Mouse (Mus musculus): Measurements from ENCODE around the gene Brpf3.
"Not testable (repeated sequence)": the region's sequence is repeated elsewhere in the genome, so short reads cannot be mapped to it uniquely, and the experiment has no call there.

Gene Brpf3

GRCm38 (mm10) chr17:28800671-28801412, at the start of gene Brpf3:
TSS of gene Brpf3 (plus strand) at chr17:28801090.
- DNase-seq, result peak; percentile 87

GRCm38 (mm10) chr17:28756447-28756846, 44.4 kb upstream of the Brpf3 start:
- no peak for DNase-seq

DNA sequence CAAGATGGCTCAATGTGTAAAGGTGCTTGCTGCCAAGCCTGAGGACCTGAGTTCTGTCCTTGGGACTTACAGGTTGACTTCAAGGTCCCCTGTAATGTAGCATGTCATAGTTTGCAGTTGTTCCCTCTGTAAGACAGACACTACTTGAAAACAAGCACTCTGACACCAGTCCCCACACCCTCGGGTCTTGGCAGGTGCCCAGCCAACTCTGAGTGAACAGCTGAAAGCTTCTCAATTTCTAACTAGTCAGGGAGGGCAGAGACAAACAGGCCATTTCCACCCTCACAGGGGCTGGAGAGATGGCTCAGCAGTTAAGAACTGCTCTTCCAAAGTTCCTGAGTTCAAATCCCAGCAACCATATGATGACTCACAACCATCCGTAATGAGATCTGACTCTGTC, 43.4 kb upstream of the Brpf3 start:
- no peak for DNase-seq

DNA sequence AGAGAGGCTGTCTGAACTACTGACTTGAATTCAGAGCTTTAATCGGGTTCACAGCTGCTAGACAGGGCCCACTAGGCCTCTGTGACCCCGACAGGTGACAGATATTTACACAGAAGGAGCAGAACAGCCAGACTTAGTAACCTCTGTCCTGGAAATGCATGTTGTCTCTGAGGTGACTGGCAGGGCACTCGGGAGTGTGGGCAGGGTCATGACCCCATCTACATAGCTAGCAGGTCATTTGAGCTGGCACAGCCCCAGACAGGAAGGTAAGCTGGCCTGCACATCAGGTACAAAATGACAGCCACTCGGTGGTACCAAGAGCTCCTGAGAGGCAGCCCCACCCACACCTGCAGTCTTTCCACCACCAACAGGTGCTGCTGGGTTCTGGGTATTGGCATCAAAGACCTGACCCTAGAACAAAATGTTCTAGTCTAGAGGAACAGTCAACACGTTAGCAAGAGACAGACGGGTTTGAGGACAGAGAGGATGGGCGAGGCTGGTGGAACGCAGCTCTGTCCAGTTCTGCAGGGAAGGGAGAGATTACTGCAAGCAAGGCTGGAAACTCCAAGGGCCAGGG, 40.1 kb upstream of the Brpf3 start:
- DNase-seq, result no peak

GRCm38 (mm10) chr17:28761871-28762270, 39.0 kb upstream of the Brpf3 start:
- DNase-seq, result peak; percentile 81

DNA sequence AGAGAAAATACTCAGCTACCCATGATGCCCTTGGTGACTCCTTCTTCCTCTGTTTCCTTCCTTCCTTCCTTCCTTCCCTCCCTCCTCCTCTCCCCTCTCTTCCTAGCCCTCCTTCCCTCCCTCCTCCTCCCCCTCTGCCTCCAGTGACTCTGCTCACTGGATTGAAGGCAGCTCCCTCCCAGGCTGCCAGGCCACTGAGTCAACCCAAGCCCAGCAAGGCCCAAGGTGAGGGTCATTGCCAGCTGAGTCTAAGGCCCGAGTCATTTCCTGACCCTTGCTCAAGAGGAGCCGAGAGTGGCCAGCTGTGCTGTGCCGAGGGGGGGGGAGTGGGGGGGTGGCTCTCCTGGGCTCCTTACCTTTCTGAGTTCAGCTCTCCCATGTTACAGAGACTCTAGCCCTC, 34.7 kb upstream of the Brpf3 start:
- no peak for DNase-seq

- no peak for DNase-seq
These were observed 33.9 kb upstream of the Brpf3 start for GRCm38 (mm10) chr17:28766781-28767515.

- peak; percentile 12 for DNase-seq
These were observed 31.6 kb upstream of the Brpf3 start, which contains the start of gene Mapk13 for GRCm38 (mm10) chr17:28769121-28769874. TSS of gene Mapk13 (plus strand) at chr17:28769297.

GRCm38 (mm10) chr17:28769875-28770421, 30.9 kb upstream of the Brpf3 start:
- DNase-seq, result no peak

DNA sequence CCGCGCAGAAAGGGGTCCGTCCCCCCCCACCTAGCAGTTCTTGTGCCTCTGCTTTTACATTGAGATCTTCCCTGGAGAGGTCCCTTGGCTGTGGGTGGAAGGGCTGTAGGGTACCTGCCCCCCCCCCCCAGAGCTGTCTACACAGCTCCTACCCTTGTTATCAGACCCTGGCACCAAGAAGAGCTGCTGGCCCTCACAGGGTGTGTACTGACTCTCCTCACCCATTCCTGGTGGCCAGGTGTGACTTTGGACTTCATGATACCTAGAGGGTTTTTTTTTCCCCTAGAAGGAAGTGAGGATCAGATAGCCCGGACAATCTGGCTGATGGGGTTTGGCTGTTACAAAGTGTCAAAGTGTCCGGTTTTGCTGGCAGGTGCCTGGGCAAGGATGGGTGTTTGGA, 29.6 kb upstream of the Brpf3 start:
- no peak for DNase-seq

- DNase-seq, result not testable (repeated sequence)
These were observed 26.6 kb upstream of the Brpf3 start for GRCm38 (mm10) chr17:28774303-28774702.

DNA sequence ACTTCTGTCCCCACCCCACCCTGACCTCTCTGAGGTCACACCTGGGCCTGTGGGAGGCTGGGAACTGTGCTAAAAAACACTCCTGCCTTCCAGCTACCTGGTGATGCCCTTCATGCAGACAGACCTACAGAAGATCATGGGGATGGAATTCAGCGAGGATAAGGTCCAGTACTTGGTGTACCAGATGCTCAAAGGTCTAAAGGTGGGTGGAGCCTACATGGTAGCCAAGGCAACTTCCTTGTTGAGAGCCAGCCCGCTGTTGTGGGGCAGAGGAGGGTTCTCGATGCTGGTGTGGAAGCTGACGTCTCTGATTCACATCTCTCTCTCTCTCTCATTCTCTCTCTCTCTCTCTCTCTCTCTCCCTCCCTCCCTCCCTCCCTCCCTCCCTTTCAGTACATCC, 25.7 kb upstream of the Brpf3 start:
- DNase-seq, result no peak

- DNase-seq, result no peak
These were observed 24.1 kb upstream of the Brpf3 start for GRCm38 (mm10) chr17:28776817-28777216.

- DNase-seq, result no peak
These were observed 23.5 kb upstream of the Brpf3 start for GRCm38 (mm10) chr17:28777231-28778005.

GRCm38 (mm10) chr17:28779735-28780134, 21.2 kb upstream of the Brpf3 start:
- DNase-seq, result no peak

GRCm38 (mm10) chr17:28780836-28781235, 20.1 kb upstream of the Brpf3 start:
- no peak for DNase-seq

DNA sequence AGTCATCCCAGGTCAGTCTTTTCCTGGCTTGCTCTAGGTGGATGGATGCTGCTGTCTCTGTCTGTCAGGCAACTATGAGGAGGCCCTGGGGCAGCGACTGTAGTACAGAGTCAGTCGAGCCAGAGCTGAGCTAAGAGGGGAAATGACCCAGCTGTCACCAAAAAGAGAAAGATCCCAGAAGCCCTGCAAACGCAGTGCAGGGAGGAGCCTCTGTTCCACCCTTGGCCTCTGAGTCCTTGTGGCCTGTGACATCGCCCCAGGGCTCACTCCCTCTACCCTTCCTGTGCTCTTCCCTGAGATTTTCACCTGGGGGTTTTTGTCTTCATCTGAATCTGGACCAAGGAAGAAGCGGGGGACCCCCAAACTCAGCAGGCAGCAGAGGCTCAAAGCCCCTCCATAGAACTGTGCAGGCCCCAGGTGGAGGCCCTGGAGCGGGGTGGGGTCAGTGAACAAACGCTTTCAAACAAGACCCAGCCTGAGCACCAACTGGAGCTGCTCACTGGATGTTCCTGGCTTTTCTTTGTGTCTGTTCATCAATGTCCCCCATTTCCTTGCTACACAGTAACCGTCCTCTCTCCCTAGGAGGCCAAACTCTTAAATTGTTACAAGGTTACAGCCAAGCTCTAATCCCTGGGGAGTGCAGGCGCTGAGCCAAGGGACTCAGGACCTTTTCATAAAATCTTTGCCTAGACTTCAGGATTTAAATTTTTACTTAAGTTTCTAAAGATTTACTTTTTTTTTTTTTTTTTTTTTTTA, 19.4 kb upstream of the Brpf3 start:
- DNase-seq, result no peak

GRCm38 (mm10) chr17:28785036-28785435, 15.9 kb upstream of the Brpf3 start:
- DNase-seq, result no peak

GRCm38 (mm10) chr17:28787507-28787906, 13.4 kb upstream of the Brpf3 start:
- DNase-seq, result no peak

- DNase-seq, result no peak
These were observed 3.9 kb upstream of the Brpf3 start for GRCm38 (mm10) chr17:28797031-28797430.
